Mouse (Mus musculus) spleen, adult 2 months (tissue): ENCODE measurements around the gene 1700020L24Rik. TPM values are rescaled to one million over a fixed set of nuclear protein-coding genes. Genes with fewer than 3 reads are reported as not detected.

Experiments used
- DNase-seq, 2 experiments: peaks; one replicate each; pipeline versions ENCODE4 v3.0.0 to v3.0.0-alpha.2; 2012 to 2021; ENCODE audit warnings: low spot score in 2 of 2, low read depth in 1 of 2
- H3K27ac ChIP-seq: fragments of 200-500 bp; 2 replicates; pipeline ENCODE4 v1.5.1; 2012; ENCODE audit warnings: low read length, inconsistent platforms; ENCODE audit not compliant: insufficient read depth
- H3K27me3 ChIP-seq: fragments of 200-500 bp; 2 replicates; pipeline ENCODE4 v1.6.1; 2012; ENCODE audit warnings: mild to moderate bottlenecking, moderate library complexity, low read length, inconsistent platforms; ENCODE audit not compliant: control insufficient read depth, insufficient read depth
- H3K36me3 ChIP-seq: fragments of 200-500 bp; 2 replicates; pipeline ENCODE4 v1.6.1; 2012; ENCODE audit warnings: mild to moderate bottlenecking, low read length, inconsistent platforms; ENCODE audit not compliant: control insufficient read depth, insufficient read depth
- H3K4me1 ChIP-seq: fragments of 200-500 bp; 2 replicates; pipeline ENCODE4 v1.6.1; 2011; ENCODE audit warnings: inconsistent platforms; ENCODE audit not compliant: control insufficient read depth, insufficient read depth, insufficient read length
- H3K4me3 ChIP-seq: fragments of 200-500 bp; 2 replicates; pipeline ENCODE4 v1.5.1; 2011; ENCODE audit warnings: mild to moderate bottlenecking, inconsistent platforms; ENCODE audit not compliant: insufficient read depth, insufficient read length; ENCODE audit errors: extremely low read depth
- CTCF ChIP-seq: fragments of 200-500 bp; IDR thresholded peaks from 2 replicates; pipeline ENCODE4 v1.5.1; 2011; ENCODE audit warnings: mild to moderate bottlenecking, inconsistent platforms; ENCODE audit not compliant: insufficient read depth, insufficient read length, insufficient replicate concordance; ENCODE audit errors: extremely low read depth
- POLR2A ChIP-seq: fragments of 200-500 bp; IDR thresholded peaks from 2 replicates; pipeline ENCODE4 v1.6.1; 2011; ENCODE audit warnings: low read depth, low read length, inconsistent platforms
- WGBS: fragments of 180-500 bp; shearing (Covaris S2); methylation state at CpG from one replicate; pipeline ENCODE4 v1.1.7; 2018; 5-methylcytosine and 5-hydroxymethylcytosine counted together
- polyA plus RNA-seq: library from polyadenylated mRNA; depleted of rRNA; stranded (reverse); fragments of >200 nt; gene quantifications from 2 replicates; pipeline ENCODE4 v1.2.3, GENCODE M21; 2012

The 1700020L24Rik gene
- polyA plus RNA-seq, 1 experiment = 1.3 TPM

DNA sequence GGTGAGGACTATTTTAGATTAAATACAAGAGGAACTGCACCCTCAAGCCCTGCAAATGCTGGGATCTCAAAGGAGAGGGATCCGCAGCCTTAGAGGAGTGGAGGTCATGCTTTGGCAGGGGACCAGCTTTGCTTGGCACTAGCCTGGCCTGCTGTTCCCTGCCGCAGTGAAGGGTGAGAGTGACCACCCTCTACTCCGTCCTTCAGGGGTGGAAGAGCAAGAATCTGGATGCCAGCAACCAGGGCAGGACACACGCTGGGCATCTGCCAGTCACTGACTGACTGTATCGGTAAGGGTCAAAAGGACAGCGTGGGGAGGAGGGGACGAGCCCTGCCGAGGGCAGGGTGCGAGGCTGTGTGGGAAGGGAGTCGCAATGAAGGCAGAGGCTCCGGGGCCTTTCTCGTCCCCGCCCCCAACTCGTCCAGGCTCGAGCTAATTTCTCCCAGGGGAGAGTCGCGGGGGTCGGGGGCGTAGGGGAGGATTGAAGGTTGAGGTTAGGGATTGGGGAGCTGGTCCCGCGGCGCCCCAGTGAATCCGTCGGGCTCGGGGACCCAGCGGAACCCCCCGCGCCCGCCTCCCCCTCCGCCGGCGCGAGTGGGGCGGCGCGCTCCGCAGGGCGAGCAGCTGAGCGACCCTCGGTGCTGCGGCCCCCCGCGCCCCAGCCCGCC, 28.3 kb upstream of the 1700020L24Rik start, which contains the start of gene Rasl10b:
Gene Rasl10b, plus strand, starts transcription at position 51 of the 668 bp plus-strand sequence.
- DNase-seq = no peak
- Histone ChIP-seq H3K36me3 (no peaks in the 10 kb centered on the region), H3K4me3 (peak within 1 kb of the TSS; percentile 27; the same call in 1 of the 2 replicates), H3K4me1 (no peaks in the 10 kb centered on the region), H3K27ac (no peak within 1 kb of the TSS), H3K27me3 (peaks cover 11% of the 10 kb centered on the region)
- no peak for TF ChIP-seq POLR2A
- 6% methylated on average over 31 of the region's 44 CpGs for WGBS

DNA sequence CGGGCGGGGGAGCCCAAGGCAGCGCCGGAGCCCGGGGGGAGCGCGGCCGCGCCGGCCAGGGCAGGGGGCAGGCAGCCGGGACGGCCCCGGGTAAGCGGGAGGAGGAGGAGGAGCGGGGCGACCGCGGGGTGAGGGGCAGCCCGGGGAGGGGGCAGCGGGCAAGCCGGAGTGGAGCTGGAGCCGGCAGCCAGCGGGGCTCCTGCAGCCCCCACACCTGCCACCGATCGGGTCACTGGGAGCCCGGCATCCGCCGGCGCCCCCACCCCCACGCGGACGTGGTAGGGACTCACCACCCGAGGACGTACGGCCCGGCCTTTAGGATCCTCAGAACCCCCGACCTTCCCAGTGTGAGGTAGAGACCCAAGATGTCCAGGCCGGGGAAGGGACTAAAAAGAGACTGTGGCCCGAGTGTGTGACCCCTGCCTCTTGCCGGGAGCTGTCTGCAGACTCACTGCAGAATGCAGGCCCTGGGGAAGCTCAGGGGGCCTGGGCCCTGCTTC, 27.6 kb upstream of the 1700020L24Rik start:
- H3K4me3 ChIP-seq = no peak overlapping the region
- H3K36me3 ChIP-seq = no peaks in the 10 kb centered on the region
- no peak overlapping the region for H3K27ac ChIP-seq
- 5% methylated on average over 27 of the region's 40 CpGs for WGBS
- DNase-seq = no peak
- peaks cover 11% of the 10 kb centered on the region for H3K27me3 ChIP-seq
- TF ChIP-seq CTCF = no peak
- no peaks in the 10 kb centered on the region for H3K4me1 ChIP-seq

DNA sequence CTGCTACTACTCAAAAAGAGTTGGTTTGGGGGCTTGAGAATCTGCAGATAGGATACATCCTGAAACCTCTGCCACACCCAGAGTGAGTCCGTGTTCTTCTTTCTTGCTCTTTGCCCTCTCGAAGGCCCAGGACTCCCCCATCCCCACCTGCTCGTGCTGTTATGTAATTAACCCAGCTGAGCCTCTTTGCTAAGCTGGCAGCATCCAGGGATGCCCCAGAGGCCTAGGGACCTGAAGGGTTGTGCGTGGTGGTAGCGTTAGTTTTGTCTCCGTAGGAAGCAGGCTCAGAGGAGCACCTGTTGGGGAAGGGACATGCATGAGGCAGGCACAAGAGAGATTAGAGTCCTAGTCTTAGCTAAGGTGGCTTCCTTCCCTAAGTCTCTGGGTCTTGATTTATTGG, 27.0 kb upstream of the 1700020L24Rik start:
- no peak overlapping the region for H3K27ac ChIP-seq
- H3K36me3 ChIP-seq = no peaks in the 10 kb centered on the region
- H3K27me3 ChIP-seq = peaks cover 11% of the 10 kb centered on the region
- TF ChIP-seq POLR2A (no peak), CTCF (no peak)
- 78% methylated on average over 6 of the region's 6 CpGs for WGBS
- no peak overlapping the region for H3K4me3 ChIP-seq
- no peak for DNase-seq
- no peaks in the 10 kb centered on the region for H3K4me1 ChIP-seq

DNA sequence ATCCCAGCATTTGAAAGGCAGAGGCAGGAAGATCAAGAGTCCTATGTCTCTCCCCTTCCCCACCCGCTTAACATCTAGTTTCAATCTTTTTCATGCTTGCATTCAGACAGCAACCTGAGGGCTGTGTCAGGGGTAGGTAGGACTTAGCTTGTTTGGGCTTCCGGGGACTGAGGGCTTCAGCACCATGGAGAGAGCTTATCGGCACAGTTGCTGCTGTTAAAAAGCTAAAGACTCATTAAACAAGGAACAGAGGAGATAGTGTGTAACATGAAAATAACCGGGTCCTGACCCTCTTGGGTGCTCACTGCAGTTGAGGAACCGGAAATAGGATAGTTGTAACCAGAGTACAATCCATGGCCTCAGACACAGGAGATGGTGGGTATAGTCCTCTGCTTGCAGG, 20.4 kb upstream of the 1700020L24Rik start:
- 7% methylated on average over 5 of the region's 5 CpGs for WGBS
- Histone ChIP-seq H3K4me1 (peaks cover 2% of the 10 kb centered on the region; the same call in 1 of the 2 replicates), H3K27me3 (peaks cover 2% of the 10 kb centered on the region), H3K27ac (no peak overlapping the region), H3K4me3 (no peak overlapping the region), H3K36me3 (no peaks in the 10 kb centered on the region)
- DNase-seq = peak in 1 of 2 experiments; percentile 26
- TF ChIP-seq POLR2A (no peak), CTCF (no peak)

DNA sequence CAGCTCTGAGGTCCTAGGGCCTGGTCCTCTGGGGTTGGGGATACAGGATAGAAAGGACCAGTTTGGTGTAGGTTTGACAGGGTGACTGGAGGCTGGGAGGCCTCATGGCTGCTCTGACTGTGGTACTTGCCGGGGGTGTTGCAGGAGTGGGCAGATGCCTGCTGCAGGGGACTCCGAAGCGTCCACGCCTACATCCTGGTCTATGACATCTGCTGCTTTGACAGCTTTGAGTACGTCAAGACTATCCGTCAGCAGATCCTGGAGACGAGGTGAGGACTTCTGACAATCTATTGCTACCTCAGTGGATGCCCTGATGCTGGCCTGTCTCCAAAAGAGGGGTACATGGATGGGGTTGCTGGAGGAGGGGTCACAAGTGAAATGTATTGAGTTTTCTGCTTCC, 19.8 kb upstream of the 1700020L24Rik start:
- H3K27ac ChIP-seq = no peak overlapping the region
- DNase-seq = no peak
- H3K4me3 ChIP-seq = no peak overlapping the region
- peaks cover 2% of the 10 kb centered on the region for H3K27me3 ChIP-seq
- WGBS = 79% methylated on average over 7 of the region's 7 CpGs
- peaks cover 2% of the 10 kb centered on the region; the same call in 1 of the 2 replicates for H3K4me1 ChIP-seq
- H3K36me3 ChIP-seq = no peaks in the 10 kb centered on the region
- TF ChIP-seq CTCF = no peak
- TF ChIP-seq POLR2A = no peak

DNA sequence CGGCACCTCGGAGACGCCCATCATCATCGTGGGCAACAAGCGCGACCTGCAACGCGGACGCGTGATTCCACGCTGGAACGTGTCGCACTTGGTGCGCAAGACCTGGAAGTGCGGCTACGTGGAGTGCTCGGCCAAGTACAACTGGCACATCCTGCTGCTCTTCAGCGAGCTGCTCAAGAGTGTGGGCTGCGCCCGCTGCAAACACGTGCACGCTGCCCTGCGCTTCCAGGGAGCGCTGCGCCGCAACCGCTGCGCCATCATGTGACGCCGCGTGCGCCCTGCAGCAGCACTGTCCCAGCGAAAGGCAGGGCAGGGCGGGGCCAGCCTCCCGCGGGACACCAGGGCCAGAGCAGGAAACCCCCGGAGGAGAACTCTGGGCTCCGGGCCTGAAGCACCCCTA, 18.9 kb upstream of the 1700020L24Rik start:
- Histone ChIP-seq H3K27ac (no peak overlapping the region), H3K4me3 (no peak overlapping the region), H3K36me3 (no peaks in the 10 kb centered on the region), H3K4me1 (peaks cover 2% of the 10 kb centered on the region; the same call in 1 of the 2 replicates), H3K27me3 (peaks cover 2% of the 10 kb centered on the region)
- TF ChIP-seq POLR2A (no peak), CTCF (no peak)
- WGBS = 7% methylated on average over 38 of the region's 38 CpGs
- DNase-seq = no peak

DNA sequence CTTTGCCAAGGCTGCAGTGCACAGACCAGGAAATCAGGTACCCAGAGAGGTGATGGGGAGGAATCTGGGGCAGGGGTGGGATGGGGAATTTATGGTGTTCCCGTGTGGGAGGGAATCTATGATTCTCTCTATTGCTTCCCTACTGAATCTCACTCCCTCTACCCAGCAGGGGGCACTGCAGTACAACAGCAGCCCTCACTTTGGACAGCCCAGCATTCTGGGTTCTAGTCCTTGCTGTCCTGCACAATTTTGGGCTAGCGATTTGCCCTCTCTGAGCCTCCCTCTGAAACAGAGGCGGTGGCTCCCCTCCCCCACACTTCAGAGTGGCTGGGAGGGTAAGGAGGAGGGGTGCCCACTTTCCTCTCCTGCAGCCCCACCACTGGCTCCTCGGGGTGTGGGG, 17.1 kb upstream of the 1700020L24Rik start:
- Histone ChIP-seq H3K27ac (no peak overlapping the region), H3K36me3 (no peaks in the 10 kb centered on the region), H3K27me3 (peaks cover 2% of the 10 kb centered on the region), H3K4me3 (no peak overlapping the region), H3K4me1 (peaks cover 2% of the 10 kb centered on the region; the same call in 1 of the 2 replicates)
- no peak for DNase-seq
- 30% methylated on average over 4 of the region's 4 CpGs for WGBS
- TF ChIP-seq POLR2A (no peak), CTCF (no peak)

DNA sequence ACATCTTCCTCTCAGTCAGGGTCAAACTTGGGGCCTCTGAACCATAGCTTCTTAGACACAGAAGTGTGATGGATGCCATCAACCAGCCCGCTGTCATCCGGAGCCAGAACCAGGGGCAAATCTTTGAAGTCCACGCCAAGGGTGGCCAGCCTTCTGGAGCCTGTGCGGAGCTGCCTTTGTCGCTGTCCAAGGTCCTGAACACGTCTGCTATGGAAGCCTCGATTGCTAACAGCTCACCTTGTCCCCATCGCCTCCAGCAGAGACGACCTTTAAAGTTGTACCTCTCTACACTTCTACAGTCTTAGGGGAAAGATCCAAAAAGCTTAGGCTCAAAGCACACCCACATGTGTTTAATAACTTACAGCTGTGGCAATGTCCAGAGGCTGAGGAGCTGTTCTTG, 16.2 kb upstream of the 1700020L24Rik start:
- peaks cover 2% of the 10 kb centered on the region for H3K27me3 ChIP-seq
- no peak overlapping the region for H3K27ac ChIP-seq
- peaks cover 2% of the 10 kb centered on the region; the same call in 1 of the 2 replicates for H3K4me1 ChIP-seq
- no peak overlapping the region for H3K4me3 ChIP-seq
- peak in 1 of 2 experiments; percentile 38 for DNase-seq
- 4% methylated on average over 9 of the region's 9 CpGs for WGBS
- no peaks in the 10 kb centered on the region for H3K36me3 ChIP-seq
- TF ChIP-seq CTCF (no peak), POLR2A (no peak)
